Mouse (Mus musculus): ENCODE data around the gene Lcmt2. TPM values are rescaled to one million over a fixed set of nuclear protein-coding genes. Genes with fewer than 3 reads are reported as not detected.

The Lcmt2 gene
- polyA plus RNA-seq (2012; rRNA removed; ENCODE audit: low replicate concordance) = 6.7 and 9.9 TPM in 2 replicates

GRCm38 (mm10) chr2:121140018-121140882, at the start of gene Lcmt2, which contains the start of gene Adal:
Gene Lcmt2 (minus strand): TSS chr2:121140653.
Gene Adal (plus strand): TSS chr2:121140428.

GRCm38 (mm10) chr2:121170980-121171742, 30.7 kb upstream of the Lcmt2 start, which contains the start of gene Zscan29:
Gene Zscan29 (minus strand): TSS chr2:121171125.

GRCm38 (mm10) chr2:121170481-121170971, 30.1 kb upstream of the Lcmt2 start, which contains the start of gene Tubgcp4:
Gene Tubgcp4 (plus strand): TSS chr2:121170654.

GRCm38 (mm10) chr2:121109695-121110094, 30.8 kb downstream of the Lcmt2 start, which contains the start of gene Tgm7:
Gene Tgm7 (minus strand): TSS chr2:121109795.

GRCm38 (mm10) chr2:121085480-121086185, 54.8 kb downstream of the Lcmt2 start, which contains the start of gene Tgm5:
Gene Tgm5 (minus strand): TSS chr2:121085841.

Other genes with a start within 250 kb of the Lcmt2 start
- gene Ubr1, start 169.9 kb downstream of the Lcmt2 start, polyA plus RNA-seq (2012; rRNA removed; ENCODE audit: low replicate concordance) = 4.0 and 7.2 TPM in 2 replicates
- gene Tmem62, start 163.6 kb downstream of the Lcmt2 start, polyA plus RNA-seq (2012; rRNA removed; ENCODE audit: low replicate concordance) = 3.5 and 4.1 TPM in 2 replicates
- 6.6 and 7.3 TPM in 2 replicates for gene Ccndbp1, start 132.2 kb downstream of the Lcmt2 start, polyA plus RNA-seq (2012; rRNA removed; ENCODE audit: low replicate concordance)
- gene Epb42, start 103.6 kb downstream of the Lcmt2 start, polyA plus RNA-seq (2012; rRNA removed; ENCODE audit: low replicate concordance) = 0.22 and 0.28 TPM in 2 replicates
- 0.04 and 0.26 TPM in 2 replicates for gene Tgm5, start 54.8 kb downstream of the Lcmt2 start, polyA plus RNA-seq (2012; rRNA removed; ENCODE audit: low replicate concordance)
- gene Tgm7, start 30.9 kb downstream of the Lcmt2 start, polyA plus RNA-seq (2012; rRNA removed; ENCODE audit: low replicate concordance) = not detected in 2 replicates
- 0.78 and 2.4 TPM in 2 replicates for gene Adal, start 225 bp downstream of the Lcmt2 start, polyA plus RNA-seq (2012; rRNA removed; ENCODE audit: low replicate concordance)
- 8.6 and 20.6 TPM in 2 replicates for gene Tubgcp4, start 30.0 kb upstream of the Lcmt2 start, polyA plus RNA-seq (2012; rRNA removed; ENCODE audit: low replicate concordance)
- 1.4 and 2.0 TPM in 2 replicates for gene Zscan29, start 30.5 kb upstream of the Lcmt2 start, polyA plus RNA-seq (2012; rRNA removed; ENCODE audit: low replicate concordance)
- 2.9 and 10.6 TPM in 2 replicates for gene Trp53bp1, start 130.8 kb upstream of the Lcmt2 start, polyA plus RNA-seq (2012; rRNA removed; ENCODE audit: low replicate concordance)
- 1.3 and 2.9 TPM in 2 replicates for gene Map1a, start 148.9 kb upstream of the Lcmt2 start, polyA plus RNA-seq (2012; rRNA removed; ENCODE audit: low replicate concordance)
- 38.4 and 48.8 TPM in 2 replicates for gene Ppip5k1, start 214.7 kb upstream of the Lcmt2 start, polyA plus RNA-seq (2012; rRNA removed; ENCODE audit: low replicate concordance)
- gene Ckmt1, start 217.1 kb upstream of the Lcmt2 start, polyA plus RNA-seq (2012; rRNA removed; ENCODE audit: low replicate concordance) = 2,331 and 3,610 TPM in 2 replicates
- gene Strc, start 246.5 kb upstream of the Lcmt2 start, polyA plus RNA-seq (2012; rRNA removed; ENCODE audit: low replicate concordance) = 0.19 and 1.1 TPM in 2 replicates